Mouse (Mus musculus) gastrocnemius, postnatal 4 days (tissue): ENCODE data around the gene Mab21l1. TPM values are rescaled to one million over a fixed set of nuclear protein-coding genes. Genes with fewer than 3 reads are reported as not detected.
A peak's percentile ranks its signal among the peaks of the same experiment; 100 is the strongest.

ENCODE experiments used
- DNase-seq, 2 experiments: peaks; one replicate each; pipeline ENCODE4 v3.0.0; 2021 to 2022; ENCODE audit warnings: low spot score in 2 of 2, mixed read lengths in 2 of 2
- total RNA-seq, 2 experiments: library from RNA; stranded (reverse); gene quantifications; 2 replicates each; pipeline ENCODE4 v1.2.3; 2021

The Mab21l1 gene
- total RNA-seq, 2 experiments from 2014 or later: 4.6 to 5.1 TPM

DNA sequence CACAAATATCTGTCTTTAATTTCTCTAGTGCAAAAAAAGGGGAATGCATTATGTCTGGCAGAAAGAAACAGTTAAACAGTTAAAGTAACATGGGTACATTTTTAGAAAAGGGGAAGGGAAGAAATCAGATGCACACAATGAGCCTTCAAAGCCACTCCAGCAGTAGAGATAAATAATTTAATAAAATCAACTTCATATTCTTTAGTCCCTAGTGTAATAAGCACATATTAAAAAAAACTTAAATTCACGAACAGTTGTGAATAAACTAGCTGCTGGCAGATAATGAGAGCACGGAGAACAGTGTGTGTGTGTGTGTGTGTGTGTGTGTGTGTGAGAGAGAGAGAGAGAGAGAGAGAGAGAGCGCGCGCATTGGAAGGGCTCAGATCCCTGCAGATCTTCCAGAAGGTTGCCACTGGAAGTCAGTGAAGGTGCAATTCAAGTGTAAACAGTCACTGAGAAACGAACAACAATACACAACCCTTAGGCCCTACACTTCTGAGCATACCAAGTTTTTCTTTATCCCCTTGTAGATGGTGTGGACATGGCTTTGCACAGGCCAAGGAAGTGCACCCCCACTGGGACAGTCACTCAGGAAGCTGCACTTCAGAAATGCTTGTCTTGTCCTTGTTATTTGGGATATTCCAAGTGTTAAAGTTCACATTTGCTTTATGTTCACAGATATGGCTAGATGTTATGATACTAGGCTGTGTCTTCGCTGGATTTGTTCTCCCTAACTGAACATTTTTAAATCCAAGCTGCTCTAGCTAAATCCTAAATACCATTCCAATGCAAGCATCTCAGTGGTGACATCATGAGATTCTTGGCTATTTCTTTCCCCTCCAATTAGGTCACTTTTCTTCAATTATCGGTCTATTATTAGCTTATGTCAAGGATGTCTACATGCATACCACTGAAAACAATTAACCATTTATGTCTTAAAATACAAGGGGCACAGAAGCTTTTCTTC, 3.3 kb upstream of the Mab21l1 start:
- no peak for DNase-seq

DNA sequence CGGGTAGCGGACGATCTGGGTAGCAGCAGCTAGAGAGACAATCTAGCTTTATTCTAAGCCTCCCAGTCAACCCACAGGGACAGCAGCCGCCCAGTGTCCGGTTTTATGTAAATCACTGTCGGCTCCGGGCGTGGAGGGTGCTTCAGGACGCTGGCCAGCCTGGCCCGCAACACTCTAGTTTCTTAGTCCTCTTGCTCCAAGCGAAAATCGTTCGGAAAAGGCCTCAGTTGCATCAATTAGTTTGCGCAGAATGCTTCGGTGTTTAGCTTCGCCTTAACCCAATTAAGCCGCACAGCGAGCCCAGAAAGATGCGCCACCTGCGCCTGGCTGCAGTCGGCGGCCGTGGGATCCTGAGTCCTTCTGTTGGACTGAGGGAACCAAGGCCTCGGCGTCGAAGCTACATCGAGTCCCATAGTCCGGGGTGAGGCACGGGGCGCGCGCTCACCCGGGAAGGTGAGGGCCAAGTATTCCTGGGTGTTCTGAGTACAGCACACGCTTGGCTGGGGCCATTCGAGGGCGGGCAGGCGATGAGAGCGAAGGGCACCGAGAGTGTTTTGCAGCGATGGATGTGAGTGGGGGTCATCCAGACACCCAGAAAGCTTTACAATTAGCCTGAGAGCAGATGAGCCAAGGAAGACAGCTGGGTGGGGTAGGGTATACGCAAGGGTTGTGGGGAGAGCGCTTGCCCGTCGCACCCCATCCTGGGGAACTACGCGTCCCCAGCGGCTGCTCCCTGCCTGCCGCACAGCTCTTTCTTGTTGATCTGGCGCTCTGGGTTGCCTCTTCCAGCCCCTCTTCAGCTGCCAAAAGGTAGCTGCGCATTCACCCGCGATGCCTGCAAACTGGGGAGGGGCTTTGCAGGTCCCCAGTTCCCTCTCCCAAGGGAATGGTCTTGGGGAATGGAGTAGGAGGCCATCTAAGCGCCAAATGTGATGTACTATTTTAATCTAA, 1.9 kb upstream of the Mab21l1 start:
- peak; percentile 22 to 52 for DNase-seq

DNA sequence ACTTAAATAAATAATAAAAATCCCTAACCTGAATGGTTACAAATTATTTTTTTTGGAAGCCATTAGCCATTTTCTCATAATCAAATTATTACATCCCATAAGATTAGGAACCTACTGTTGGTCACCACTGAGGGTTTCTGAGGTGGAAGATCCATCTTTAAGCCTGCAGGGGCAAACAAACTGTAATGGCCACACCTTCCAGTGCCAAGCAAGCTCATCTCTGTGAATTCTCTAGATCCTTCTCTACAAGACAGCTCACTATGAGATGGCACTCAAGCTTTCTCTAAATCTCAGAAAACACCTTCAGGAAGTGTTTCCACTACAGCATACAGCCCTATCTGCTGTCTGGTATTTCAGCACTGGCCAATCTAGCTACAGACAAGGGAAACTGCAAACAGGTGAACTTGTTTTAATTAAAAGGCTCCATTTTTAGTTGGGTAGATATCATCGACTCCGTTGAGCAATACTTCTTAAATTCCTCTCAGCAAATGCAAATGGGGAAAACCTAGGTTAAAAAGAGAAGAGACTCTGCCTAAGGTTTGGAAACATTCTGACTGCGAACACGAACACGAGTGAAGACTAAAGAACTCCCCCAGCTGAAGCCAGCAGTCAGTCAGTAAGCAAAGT, 768 bp upstream of the Mab21l1 start:
- DNase-seq: no peak

DNA sequence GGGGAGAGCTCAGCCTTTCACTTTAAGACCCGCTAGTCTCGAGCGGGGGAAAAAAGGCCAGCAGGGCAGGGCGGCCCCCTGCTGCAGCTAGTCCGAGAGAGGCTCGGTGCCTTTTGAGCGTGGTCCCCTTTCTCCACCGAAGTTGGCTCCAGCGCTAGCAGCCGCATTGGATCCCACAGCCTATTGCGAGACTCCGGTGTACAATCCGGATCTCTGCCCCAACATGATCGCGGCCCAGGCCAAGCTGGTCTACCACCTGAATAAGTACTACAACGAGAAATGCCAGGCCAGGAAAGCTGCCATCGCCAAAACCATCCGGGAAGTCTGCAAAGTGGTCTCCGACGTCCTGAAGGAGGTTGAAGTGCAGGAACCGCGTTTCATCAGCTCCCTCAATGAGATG, 461 bp downstream of the Mab21l1 start:
- DNase-seq: peak; percentile 21 to 59

DNA sequence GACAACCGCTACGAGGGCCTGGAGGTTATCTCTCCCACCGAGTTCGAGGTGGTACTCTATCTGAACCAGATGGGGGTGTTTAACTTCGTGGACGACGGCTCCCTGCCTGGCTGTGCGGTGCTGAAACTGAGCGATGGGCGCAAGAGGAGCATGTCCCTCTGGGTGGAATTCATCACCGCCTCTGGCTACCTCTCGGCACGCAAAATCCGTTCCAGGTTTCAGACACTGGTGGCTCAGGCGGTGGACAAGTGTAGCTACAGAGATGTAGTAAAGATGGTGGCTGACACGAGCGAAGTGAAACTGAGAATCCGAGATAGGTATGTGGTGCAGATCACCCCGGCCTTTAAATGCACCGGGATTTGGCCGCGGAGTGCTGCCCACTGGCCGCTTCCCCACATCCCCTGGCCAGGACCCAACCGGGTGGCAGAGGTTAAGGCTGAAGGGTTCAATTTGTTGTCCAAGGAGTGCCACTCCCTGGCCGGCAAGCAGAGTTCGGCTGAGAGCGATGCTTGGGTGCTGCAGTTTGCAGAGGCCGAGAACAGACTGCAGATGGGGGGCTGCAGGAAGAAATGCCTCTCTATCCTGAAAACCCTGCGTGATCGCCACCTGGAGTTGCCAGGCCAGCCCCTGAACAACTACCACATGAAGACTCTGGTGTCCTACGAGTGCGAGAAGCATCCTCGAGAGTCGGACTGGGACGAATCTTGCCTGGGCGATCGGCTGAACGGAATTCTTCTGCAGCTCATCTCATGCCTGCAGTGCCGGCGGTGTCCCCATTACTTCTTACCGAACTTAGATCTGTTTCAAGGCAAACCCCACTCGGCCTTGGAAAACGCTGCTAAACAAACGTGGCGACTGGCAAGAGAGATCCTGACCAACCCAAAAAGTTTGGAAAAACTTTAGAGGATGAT, 1.1 kb downstream of the Mab21l1 start:
- peak; percentile 42 to 60 for DNase-seq

DNA sequence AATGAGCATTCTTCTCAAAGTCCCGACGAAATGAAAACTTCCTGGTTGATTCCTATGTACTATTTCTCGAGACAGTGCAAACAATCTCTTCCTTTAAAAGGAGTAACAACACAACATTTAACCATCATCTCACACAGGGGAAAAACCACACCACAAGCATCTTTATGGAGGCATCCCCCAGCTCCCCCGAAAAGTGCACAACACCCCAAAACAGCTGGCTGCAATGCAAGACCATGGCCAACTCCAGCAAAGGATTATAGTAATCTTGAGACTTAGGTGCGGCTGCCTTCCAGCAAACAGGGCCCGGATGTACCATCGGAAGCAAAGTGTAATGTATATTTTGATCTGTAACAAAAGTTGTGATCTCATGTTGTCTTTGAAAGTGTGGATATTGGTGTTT, 1.8 kb downstream of the Mab21l1 start:
- DNase-seq: no peak

DNA sequence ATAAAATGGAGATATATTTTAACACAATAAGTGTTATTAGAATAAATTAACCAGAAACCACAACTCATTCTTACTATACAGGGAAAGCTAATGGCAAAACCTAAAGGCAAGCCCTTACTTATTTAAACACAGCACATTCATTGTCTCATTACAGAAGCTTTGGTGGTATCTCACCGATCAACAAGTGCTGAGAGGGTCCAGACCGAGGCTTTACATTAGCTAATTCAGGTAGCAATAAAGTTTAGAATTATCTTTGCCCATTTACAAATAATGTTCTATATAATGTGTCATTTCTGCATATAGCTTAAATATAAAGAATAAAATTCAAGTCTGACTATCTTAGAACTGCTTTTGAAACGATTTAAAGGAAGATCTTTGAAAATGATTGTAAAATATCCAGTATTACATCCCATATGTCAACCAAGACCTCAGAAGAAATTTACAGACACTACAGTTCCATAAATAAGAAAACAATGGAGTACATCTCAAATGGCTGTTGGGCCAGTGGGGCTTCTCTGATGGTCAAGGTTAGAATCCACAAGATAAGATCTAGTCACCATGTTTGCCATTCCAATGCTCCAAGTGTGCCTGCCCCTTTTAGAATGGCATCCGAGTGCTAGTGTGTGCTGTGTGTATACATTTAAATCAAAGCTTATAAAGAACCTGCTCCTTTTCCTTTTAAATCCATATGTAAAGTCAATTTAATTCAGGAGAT, 3.1 kb downstream of the Mab21l1 start:
- DNase-seq: no peak

DNA sequence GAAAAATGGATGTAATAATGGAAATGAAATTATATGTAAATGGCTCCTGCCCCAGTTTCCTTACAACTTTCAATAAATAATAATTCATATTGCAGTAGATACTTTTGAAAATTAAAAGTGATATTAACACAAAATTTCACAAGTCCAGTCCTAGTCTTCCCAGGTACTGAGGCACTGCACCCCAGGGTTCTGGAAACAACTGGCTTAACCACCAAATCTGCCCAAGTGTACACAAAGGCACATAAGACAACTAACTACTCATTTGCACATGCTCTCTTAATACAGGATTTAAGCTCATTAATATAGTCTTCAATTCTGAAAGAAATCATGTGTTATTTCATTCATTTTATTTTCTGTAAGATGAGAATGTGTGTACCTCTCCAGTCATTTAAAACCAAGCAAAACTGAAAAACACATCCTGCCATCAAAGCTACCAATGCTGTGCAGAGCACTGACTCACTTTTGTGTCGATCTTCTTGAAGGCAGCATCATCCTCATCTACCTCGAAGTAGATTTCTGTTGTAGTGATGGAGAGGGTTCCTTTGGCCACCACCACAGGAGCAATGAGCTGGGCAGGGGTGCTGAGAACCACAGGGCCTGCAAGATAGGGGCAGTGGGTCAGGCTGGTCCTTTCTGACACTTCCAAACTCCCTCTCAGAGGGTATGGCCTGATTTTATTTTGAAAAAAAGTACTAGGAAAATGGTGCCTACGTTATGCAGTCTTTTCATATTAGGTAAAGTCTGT, 3.8 kb downstream of the Mab21l1 start:
- DNase-seq: no peak

DNA sequence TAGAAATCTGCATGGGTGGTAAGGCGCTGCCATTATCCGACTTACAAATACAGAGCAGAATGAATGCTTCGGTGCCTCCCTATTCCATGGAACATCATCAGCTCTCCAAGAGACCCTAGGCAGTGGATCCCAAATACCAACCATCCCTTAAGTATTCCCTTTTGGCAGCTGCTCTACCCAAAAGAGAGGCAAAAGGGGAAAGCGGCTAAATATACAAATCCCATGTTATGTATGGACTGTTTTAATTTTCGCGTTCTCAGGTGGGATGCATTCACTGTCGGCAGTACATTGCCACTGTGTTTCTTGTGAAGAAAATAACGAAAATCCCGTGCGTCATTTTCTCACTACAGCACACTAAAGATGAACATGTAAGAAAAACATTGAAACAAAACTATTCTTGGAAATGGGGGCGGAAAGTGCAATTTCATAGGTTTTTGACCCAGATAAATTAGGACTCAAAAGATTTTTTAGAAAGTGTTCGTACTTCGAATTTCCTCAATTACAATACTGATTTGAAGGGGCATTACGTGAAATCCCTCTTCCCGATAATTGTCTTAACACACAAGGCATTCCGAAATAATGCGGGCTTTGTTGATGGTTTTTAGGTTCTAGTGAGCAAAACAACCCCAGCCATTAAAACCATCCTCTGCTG, 4.7 kb downstream of the Mab21l1 start:
- DNase-seq: no peak

DNA sequence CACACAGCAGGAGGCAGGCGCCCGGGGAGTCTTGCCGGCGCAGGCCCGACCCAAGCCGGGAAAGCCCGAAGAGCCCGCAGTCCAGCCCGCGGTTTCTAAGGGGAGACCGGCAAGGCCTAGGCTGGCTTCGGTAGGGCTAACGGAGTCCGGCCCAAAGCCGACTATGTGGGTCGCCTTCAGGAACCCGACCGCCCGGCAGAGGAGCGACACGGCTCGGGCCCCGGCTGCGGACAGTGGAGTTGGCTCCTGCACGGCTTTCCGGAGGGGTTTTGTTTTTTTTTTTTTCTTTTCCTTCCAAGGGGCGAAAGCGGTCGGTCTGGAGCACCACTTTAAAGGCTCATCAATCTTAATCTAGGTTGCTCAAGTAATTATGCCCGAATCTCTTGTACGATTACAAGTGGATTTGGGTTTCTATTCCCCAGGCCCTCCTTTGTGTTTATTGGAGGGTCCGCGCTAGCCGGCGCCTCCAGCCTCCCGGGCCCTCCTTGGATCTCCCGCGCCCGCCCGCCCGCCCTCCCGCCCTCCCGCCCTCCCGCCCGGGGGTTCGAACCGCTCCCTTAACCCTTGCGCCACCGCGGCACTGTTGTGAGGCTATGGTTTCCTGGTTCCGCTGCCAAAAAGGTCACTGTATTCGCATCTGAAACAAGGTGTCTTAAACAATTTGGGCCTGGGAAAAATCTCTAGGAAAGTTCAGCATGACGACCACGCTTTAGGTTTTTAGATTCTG, 5.3 kb downstream of the Mab21l1 start:
- DNase-seq: peak; percentile 51 to 68

DNA sequence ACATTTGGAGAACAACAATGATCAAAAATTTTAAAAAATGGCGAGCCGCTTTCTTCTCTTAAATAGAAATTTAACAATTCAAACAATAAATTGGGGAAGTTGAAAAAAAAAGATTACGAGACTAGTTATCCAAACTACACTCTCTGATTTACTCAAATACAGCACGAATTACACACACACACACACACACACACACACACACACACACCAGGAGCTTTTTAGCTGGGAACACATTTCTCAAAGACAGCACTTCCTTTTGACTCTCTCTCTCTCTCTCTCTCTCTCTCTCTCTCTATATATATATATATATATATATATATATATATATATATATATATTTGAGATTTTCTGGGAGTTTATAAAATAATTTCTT, 5.9 kb downstream of the Mab21l1 start:
- no peak for DNase-seq

DNA sequence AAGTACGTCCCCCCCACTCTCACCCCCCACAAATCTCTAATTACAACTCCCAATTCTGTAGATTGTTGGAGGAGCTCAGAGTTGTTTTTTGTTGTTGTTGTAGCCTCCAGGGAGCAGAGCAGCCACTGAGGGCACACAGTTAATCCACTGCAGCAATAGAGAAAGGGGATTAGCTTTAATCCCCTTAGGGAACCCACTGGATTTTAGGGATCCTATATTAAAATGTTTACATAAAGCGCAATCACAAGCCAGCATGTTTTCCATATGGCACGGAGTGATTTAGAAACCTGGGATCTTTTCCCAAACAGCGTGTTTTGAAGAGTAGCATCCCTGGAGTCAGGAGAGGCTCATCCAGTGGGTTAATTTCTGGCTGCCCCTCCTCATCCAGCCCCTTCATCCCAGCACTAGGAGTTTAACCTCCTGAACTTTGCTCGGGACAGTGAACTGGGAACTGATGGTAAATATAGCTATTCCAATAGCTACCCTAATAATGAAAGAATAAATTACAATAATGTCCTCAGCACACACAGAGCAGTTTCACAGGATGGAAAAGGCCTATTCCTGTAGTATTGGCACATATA, 6.4 kb downstream of the Mab21l1 start:
- no peak for DNase-seq

DNA sequence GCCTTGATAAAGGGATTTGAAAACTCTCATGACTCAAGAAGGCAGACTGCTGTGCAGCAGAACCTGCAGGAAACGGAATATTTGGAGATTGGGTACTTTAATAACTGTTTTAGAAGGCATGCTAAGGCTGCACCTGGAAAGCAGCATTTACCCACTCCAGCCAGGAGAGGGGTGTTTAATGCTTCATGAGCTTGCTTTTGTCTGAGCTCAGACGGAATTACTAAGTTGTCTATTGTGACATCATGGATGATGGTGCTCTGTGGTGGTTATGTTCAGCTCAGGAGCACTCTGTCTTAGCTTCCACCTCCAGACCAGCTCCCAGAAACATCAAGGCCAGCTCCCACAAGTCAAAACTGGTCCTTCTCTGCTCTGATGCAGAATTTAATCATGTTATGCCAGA, 7.5 kb downstream of the Mab21l1 start:
- DNase-seq: no peak

DNA sequence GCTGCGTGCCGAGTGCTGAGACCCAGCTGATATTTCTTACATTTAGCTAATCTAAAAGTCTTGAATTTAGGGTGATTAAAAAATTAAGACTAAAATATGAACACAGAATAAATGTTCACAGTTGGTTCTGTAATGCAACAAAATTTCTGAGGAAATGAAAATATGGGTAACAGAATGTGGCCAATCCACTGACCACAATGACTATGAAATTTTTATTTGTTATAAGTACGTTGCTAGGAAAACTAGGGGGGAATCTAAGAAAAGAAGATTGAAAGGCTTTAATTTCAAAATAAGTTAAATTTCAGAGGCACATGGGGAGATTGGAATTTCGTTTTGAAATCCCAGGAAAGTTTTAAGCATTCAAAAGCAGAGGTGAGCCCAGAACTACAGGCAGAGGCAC, 8.3 kb downstream of the Mab21l1 start:
- no peak for DNase-seq

DNA sequence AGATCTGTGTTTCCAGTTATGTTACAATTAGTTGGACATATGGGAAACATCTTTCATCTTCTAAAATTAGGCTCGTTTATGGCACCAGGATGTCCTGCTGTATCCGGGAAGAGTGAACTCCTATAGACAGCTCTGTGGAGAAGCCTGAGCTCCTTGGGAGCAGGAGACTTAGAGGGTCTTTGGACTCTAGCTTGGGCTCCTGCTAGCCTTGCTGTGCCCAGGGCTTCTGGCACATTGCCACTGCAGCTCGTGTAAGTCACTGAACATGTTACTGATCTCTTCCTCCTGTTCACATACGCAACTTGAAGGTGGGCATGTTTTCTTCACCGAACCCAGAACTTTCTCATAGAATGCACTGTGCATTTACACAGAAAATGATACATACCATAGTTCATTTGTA, 9.9 kb downstream of the Mab21l1 start:
- no peak for DNase-seq

DNA sequence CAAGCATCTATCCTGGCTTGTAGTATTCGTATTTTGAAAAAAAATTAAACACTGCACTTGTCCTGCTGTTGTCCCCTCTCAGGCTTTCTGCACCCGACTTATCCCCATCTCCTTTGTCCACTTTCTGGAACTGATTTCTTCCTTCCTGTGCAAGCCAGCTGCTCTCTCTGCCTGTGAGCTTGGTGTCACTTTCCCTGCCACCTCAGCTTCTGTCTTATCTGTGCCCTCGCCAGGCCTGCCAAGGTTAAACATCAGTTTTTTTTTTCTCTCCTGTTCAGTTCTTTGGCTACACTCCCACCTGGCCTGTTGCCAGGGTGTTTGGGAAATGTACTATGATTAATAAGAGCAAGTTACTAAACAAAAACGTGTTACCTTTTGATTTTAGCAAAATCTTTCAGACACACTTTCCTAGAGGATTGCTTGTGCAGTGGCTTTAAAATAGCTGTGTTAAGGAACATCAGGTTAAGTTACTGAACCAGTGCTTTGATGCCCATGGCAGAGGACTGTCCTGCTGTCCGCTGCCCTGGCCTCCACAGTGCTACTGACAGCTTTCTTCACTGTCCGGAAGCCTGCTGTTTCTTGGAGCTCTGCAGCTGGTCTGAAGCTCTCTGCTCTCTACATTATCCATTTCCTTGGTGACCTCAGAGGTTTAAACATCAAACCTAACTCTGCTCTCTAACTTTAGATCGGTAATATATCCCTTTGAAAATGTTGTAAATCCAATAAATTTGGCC, 11.7 kb downstream of the Mab21l1 start:
- peak in 1 of 2 experiments; percentile 33 for DNase-seq

DNA sequence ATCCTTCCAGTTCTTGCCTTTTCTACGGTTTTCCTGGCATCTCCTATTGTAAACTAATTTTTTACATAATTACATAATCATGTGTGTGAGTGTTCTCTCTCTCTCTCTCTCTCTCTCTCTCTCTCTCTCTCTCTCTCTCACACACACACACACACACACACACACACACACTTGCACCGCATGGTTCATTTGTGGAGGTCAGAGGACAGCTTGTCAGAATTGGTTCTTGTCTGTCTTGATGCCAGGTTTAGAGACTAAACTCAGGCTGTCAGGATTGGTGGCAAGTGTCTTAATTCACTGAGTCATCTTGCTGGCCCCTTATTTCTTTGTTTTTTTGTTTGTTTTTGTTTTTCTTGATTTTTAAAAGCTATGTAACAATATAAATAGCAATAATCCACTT, 12.5 kb downstream of the Mab21l1 start:
- no peak for DNase-seq
